Mouse (Mus musculus) G1E-ER4 (cell line): ENCODE data around the gene Hspa12a. TPM values are rescaled to one million over a fixed set of nuclear protein-coding genes. Genes with fewer than 3 reads are reported as not detected.

ENCODE experiments used
- GATA1 ChIP-seq: IDR thresholded peaks from one replicate; pipeline ENCODE4 v1.8.0; 2012; ENCODE audit warnings: low read length, inconsistent platforms
- polyA plus RNA-seq: library from polyadenylated mRNA; stranded (reverse); fragments of >175 nt; gene quantifications from 2 replicates; pipeline ENCODE4 v1.2.3, GENCODE M21; 2012

Gene Hspa12a
- 0.15 TPM in 1 of 2 replicates, not detected in the other for polyA plus RNA-seq

DNA sequence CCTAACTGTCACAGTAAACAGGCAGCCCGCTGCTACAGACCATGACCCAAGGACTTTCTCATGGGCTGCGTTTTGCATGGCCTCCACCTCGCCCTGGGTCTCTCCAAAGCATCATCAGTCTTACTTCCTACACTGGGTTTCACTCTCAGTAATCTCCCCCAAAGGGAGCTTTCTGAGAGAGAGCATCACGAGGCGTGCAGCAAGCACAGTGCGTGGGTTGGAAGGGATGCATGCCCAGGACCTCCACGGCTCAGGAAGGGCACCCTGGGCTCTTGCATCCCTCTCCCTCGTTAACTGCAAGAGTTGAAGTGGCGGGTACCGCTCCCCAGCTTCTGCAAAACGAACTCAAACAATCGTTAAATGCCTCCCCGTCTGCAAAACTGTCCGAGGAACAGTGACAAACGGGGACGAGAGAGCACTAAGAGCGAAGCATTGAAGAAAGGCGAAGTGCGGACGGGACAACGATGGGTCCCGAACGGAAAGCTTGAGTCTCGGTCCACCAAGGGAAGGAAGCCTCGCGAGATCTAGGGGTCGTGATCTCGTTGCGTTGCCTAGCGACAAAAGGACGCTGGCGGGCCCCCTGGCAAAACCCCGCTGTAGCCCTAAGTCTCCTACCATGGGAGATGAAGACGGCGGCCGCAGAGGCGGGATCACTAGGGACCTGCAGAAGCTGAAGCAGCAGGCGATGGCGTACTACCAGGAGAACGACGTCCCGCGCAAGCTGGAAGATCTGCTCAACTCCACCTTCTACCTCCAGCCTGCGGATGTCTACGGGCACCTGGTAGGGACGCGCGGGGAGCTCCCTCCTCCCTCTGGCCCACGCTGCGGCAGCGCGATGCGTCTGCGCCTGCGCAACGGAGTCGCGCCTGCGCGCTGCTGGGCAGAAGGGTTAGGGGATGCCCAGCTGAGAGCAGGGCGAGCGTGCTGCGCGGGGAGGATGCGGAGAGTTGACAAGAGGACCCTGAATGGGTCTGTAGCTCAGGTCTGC is at the start of gene Hspa12a, which contains the start of gene Eno4:
Gene Hspa12a, minus strand, starts transcription at position 814 of the 988 bp plus-strand sequence.
Gene Eno4, plus strand, starts transcription at position 585 of the 988 bp plus-strand sequence.
- TF ChIP-seq GATA1, result no peak

DNA sequence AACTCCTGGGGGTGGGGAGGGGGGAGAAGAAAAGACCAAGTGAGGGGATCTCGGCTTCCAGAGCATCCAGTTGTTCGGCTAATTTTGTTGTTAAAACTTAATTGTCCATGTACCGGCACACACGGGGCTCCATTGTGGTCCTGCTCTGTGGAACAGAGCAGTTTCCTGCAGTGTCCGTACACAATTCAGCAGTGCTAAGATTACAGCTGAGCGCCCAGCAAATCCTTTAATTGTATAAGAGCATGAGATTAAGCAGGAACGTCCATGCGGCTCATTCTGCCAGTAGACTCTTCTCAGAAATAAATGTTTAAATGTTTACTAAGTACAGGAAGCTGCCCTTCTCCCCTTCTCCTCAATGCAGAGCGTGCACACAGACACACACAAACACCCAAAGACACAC is 38.1 kb upstream of the Hspa12a start:
- no peak for TF ChIP-seq GATA1

DNA sequence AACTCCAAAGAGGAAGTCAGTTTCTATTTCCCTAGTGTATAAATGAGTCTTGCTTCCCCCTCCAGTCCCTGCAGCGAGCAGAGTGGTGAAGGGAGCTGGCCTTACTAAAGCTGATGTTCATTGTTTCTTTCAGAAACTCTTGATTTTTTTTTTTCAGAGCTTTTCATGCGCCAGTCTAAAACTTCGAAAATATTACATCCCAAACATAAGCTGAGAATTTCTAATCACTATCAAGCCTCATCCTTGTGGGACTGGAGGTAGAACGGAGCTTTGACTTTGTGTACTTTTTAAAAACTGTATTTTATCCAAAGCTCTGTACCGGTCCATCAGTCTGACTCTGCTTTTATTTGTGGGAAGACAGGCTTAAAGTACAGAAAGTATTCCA is 36.6 kb upstream of the Hspa12a start:
- no peak for TF ChIP-seq GATA1

DNA sequence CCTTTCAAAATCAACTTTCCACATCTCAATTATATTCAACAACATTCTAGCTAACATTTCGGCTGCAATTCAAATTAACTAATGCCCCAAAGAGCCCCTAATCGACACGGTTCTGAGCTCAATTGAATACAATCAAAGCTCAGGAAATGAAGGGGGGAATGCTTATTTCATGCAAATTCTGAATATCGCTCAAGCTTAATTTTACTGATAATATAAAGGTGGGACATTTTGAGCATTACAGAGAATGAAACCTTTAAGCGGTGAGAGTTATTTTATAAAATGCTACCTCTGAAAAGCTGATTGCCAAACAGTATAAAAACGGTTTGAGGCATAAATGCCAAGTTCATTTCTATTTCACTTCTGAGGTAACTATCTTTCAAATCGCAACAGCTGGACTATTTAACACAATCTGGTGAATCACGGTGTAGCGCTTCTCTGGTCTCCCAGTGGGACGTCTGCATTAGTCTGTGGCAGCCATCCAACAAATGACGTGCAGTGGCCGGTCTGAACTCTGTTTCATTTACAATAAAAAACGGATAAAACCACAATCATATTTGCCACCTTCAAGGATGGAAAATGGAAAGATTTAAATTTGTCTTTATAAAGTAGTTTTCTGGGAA is 36.1 kb upstream of the Hspa12a start:
- no peak for TF ChIP-seq GATA1

GRCm38 (mm10) chr19:58978401-58979171 is 35.1 kb upstream of the Hspa12a start:
- TF ChIP-seq GATA1, result no peak

- no peak for TF ChIP-seq GATA1
Measured at GRCm38 (mm10) chr19:58975216-58975863, 31.9 kb upstream of the Hspa12a start.

DNA sequence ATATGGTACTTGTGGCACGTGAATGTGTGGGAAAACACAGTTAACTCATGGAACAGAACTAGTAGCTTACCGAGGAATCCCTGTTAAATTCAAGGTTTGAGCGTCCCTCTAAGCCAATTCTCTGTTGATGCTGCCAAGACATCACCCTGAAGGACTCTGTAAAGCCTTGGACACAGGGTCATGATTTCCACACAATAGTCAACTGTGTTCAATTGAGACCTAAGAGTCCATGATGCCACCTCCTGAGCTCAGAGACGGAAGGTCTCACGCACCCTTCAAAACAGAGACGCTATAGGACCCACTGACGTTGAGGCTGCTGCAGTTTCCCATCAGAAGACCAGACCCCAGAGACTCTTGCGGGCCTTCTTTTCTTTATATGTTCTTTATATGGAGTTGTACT is 30.7 kb upstream of the Hspa12a start:
- TF ChIP-seq GATA1, result no peak

DNA sequence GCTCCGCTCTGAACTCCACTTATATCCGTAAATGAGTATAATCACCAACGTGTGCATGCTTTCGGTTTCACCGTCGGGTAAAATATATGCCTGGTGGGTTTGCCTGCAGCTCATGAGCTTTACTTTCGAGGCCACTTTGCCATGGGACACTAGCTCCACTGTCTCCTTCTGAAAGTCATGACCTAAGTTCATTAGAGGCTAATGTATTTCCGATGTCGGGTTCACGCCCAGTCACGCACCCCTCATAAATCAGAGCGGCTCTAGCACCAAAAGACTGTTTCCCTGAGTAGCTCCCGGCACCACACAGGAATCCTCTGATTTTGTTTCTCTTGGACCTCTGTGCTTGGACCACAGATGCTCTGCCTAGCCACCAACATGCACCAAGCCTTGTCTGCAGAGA is 27.4 kb upstream of the Hspa12a start:
- TF ChIP-seq GATA1, result no peak

DNA sequence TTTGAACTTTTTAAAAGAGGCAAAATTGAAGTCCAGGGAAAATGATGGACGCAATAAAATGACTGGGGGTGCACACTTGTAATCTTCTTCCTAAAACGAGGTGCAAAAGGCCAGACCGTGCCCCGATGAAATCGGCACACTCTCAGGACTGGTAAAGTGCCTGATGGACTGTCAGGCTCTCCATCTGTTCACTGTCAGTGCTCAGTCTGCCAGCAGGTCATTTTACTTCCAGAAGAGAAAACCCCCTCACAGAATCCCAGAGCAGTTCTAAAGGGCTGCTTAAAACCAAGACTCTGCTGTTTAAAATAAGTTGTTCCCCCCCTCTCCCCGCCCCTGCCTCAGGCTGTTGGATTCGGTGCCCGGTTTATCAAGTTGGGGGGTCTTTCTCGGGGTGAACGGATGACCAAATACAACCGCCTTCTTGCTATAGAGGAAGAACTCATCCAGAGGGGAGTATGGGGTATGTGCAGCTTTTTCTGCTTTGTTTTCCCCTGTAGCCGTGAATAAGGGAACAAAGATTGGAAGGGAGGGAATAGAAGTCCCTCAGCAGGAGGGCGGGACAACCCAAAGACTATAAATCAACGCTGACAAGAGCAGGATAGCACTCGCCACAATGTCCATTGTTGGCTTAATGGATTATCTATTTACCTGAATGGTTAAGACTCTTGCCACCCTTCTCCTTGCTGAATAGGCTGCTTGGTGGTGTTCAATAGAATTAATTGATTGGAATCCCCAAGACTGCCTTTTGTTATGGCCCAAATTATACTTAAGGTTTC is 25.5 kb upstream of the Hspa12a start:
- no peak for TF ChIP-seq GATA1

DNA sequence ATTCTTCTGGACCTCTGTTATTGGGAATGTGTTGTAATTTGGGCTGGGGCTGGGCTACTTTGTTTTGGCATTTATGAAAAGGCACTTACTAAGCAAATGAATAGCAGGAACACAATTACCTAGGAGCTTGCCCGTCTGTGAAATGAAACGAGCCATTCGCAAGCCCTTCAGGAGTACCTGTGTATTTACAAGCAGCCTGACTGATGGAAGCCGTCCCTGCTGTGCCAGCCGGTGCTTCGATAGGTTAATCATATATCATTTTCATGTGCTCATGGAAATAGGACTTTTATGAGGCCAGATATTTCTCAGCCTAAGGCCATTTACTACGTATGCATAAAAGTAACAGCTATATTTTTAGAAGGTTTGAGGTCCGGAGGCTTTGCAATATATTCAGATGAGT is 19.6 kb upstream of the Hspa12a start:
- no peak for TF ChIP-seq GATA1

DNA sequence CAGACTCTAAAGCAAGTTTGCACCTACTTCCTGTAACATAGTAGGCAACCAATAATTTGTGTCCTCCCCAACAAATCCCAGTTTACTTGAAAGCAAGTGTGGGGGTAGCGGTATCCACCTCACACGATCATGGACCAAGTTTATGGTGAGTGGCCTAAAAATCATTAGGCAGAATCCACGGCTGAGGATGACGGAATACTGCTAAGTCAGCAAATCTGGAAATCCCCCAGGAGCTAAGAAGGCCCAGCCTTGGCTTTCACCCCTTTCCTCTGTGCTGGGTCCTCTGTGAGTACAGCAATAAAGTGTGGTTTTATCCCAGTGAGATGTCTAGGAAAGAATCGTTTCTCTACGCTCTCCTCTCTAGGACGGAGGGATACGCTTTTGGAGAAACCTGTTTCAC is 11.3 kb upstream of the Hspa12a start:
- TF ChIP-seq GATA1, result no peak

DNA sequence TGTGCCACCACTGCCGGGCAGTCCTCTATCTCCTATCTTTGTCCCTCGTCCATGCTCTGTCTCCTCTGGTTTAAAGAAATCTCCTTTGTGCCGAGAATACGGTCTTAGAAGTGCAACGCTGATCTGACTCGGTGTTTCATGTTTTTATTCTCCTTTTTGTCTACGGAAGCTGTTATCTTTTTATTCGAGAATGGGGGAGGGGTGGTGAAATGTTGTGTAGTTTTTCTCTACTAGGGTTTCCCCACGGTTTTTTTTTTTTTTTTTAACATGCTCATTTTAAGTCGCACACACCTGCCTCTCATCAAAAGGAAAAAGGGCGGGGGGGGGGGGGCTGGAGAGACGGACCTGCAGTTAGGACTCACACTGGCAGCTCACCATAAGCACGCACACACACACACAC is 8.8 kb upstream of the Hspa12a start:
- TF ChIP-seq GATA1, result no peak

DNA sequence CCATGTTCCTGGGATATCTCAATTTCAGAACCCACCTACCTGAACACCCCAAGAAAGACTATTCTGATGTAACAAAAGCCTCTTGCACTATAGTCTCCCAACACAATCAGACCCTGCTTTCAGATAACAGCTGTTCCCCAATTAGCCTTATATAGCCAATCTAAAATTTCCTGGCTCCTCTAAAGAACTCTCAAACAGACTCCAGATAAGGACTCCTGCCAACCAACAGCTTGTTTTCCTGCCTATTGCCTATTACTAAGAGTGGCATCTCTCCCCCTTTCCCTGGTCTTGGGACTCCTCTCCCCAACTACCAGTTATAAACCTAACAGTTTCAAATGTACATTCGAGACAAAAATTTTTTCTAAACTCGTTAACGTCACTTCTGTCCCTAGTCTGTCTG is 8.1 kb upstream of the Hspa12a start:
- TF ChIP-seq GATA1, result no peak

DNA sequence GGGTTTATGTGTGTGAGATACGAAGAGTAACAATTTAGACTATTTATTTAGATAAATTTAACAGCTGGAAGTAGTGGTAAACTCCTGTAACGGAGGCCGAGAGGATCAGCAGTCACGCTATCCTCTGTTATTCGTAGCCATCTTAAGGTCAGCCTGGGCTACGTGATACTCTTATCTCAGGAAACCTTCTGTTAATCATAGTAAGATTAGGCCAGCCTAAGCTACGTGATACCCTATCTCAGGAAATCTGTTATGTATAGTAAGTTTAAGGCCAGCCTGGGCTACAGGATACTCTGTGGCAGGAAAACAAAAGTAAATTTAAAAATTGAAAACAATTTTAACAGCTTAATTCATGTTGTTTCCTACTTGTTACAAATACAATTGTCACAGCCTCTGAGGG is 2.5 kb upstream of the Hspa12a start:
- TF ChIP-seq GATA1, result peak; percentile 34

DNA sequence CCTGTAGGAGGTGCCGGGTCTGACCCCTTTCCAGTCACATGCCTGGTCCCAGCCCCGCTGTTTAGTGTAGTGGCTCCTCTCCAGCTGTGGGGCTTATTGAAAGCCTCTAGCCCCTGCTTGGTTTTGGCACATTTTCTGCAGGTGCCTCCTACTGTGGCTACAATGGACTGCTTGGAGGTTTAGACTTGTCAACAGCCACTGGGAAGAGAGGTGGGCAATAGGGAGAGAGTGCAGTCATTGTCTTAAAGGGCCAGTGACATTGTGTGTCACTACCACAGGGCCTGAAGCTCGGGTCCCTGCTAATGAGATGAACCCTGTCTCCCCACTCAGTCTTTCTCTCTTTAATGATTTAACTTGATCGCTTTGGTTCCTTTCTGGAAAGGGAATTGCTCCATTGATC is 10.4 kb downstream of the Hspa12a start:
- TF ChIP-seq GATA1, result no peak
